Comparison of ENCODE assay signal across 14 mouse cellular contexts in genomic region chr9:73603921-73604320, GRCm38 (mm10).
DNase-seq lines count a peak whose midpoint lies in the region; ATAC-seq lines count a peak whose summit lies in the region.
"Had no signal": no experiment of that assay in that cellular context is flagged by ENCODE, and none has a peak within 500 bp of the region (broad histone marks: within the 10 kb centered on the region; RNA-seq: fewer than 3 reads in every experiment).

No protein-coding gene starts in this region.

- peak; percentile 48 for DNase-seq in cerebellum, adult 11 months
- DNase-seq in cerebellum, adult 18-20 months, result peak; percentile 65 to 78
- DNase-seq in cerebellum, adult 9-11 months, result peak; percentile 79
- peak; percentile 65 to 67 for DNase-seq in cerebellum, postnatal 36 days
- DNase-seq in c-Kit-positive CD71-positive TER-119-positive erythroid progenitor cells, embryonic 14.5 days (ENCODE audit: low spot score), result no peak
- no peak for DNase-seq in adrenal gland, postnatal 14 days
- DNase-seq: adrenal gland, adult 2 months; adrenal gland, postnatal 36 days; gastrocnemius, postnatal 10 days; heart, postnatal 36 days; kidney, adult 8-10 months had no signal

- ATAC-seq in granulocyte monocyte progenitor cell, adult 5-6 weeks (replicated peaks; ENCODE audit: poor library complexity, severe bottlenecking), result no peak
- ATAC-seq: forebrain, embryonic 16.5 days; intestine, postnatal 0 days had no signal

Comparison
In these comparisons a context has a peak if more than half of its experiments do, and no peak if none do; other contexts are left out.
1. DNase-seq: peak in cerebellum, adult 11 months (single experiment), cerebellum, adult 18-20 months (2 of 2), cerebellum, adult 9-11 months (single experiment) and cerebellum, postnatal 36 days (2 of 2); none in c-Kit-positive CD71-positive TER-119-positive erythroid progenitor cells, embryonic 14.5 days (single experiment) and adrenal gland, postnatal 14 days (single experiment).